Mouse (Mus musculus): ENCODE measurements around the gene Tmem94. TPM values are rescaled to one million over a fixed set of nuclear protein-coding genes. Genes with fewer than 3 reads are reported as not detected.

Tmem94 gene
- total RNA-seq (2014; rRNA removed) (11.0 and 15.0 TPM in 2 replicates), polyA plus RNA-seq (2012; rRNA removed) (41.1 and 41.9 TPM in 2 replicates)

DNA sequence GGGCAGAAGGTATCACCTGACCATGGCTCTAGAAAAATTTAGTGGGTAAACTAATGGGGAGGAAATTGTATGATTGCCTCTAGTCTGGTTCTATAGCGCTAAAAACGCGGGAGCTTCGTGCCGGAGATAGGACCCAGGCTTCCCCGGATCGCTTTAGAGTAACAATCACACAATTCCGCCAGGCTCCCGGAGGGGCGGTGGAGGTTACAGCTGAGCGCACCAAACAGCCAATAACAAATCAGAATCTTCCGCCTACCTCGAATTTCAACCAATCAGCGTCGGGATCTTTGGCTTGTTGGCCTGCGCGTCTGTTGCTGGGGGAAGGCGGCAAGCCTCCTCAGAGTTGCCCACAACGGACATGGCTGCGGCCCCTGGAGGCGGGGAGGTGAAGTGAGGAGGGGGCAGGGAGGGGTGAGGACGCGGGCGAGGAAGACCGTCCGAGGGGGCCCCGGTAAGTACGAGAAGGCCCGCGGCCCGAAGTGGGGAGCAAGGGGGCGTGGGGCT is at the start of gene Tmem94:
Gene Tmem94 (plus strand): TSS at position 331 of the 504 bp plus-strand sequence.
- peak; percentile 90 for DNase-seq (ENCODE audit: extremely low read depth, low read depth, low spot score)
- Histone ChIP-seq H3K36me3 (ENCODE audit: control insufficient read depth, insufficient read depth, low read length) (no peaks in the 10 kb centered on the region), H3K27me3 (ENCODE audit: control insufficient read depth, insufficient read depth, low read length) (no peaks in the 10 kb centered on the region), H3K79me2 (ENCODE audit: control insufficient read depth, insufficient read depth, low read length) (peaks cover 7% of the 10 kb centered on the region; the same call in 1 of the 2 replicates), H3K4me3 (ENCODE audit: insufficient read depth, low read depth, low read length) (peak within 1 kb of the TSS; percentile 82), H3K4me1 (ENCODE audit: control insufficient read depth, insufficient read depth, low read length) (peaks cover 5% of the 10 kb centered on the region), H3K27ac (replicated peaks; ENCODE audit: insufficient read depth, low read depth, low read length) (peak within 1 kb of the TSS; percentile 72), H3K9ac (ENCODE audit: low read depth, low read length) (peak within 1 kb of the TSS; percentile 89)
- WGBS: 1% methylated on average over 32 of the region's 32 CpGs
- TF ChIP-seq POLR2A (IDR thresholded peaks at IDR 0.05; ENCODE audit: extremely low read depth, insufficient read depth, low read length): 0 out of 2 replicates have a peak, but pooled peaks have one; percentile 32
- TF ChIP-seq CTCF (IDR thresholded peaks at IDR 0.05; ENCODE audit: low read depth, low read length): no peak

DNA sequence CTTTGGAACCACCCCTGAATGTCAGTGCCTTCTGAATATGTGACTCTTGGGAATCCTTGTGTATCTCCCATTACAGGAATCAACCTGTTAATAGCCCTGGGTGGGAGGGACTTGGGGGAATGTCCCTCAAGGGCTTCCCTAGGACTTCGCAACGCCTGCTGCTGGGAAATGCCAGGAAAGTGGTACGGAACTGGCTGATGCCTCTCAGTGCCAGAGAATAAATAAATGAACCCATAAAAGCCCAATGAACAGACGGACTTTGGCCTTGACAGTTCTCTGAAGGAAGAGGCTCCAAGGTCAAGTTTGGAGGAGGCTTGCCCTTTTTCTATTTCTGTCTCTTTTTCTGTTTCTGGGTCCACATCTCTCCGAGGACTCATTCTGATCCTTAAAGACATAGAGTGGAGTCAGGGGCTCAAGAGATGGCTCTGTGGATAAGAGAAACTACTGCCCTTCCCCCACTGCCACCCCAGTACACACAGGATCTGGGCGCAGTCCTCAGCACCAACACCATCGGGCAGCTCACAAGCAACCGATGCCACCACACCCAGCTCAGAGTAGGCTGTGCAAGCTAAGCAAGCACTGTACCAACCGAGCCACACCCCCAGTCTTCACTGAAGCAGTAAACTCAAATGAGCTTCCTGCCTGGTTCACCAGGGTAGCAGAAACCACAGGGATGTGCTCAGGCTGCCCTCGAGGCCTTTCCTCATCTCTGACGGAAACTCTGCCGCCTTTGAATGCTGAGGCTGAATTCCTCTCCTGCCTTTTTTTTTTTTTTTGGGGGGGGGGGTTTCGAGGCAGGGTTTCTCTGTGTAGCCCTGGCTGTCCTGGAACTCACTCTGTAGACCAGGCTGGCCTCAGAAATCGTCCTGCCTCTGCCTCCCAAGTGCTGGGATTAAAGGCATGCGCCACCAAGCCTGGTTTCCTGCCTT is 48.6 kb upstream of the Tmem94 start:
- H3K79me2 ChIP-seq (ENCODE audit: control insufficient read depth, insufficient read depth, low read length): no peaks in the 10 kb centered on the region
- no peaks in the 10 kb centered on the region for H3K27me3 ChIP-seq (ENCODE audit: control insufficient read depth, insufficient read depth, low read length)
- DNase-seq (ENCODE audit: extremely low read depth, low read depth, low spot score): no peak
- H3K4me1 ChIP-seq (ENCODE audit: control insufficient read depth, insufficient read depth, low read length): no peaks in the 10 kb centered on the region; the same call in 1 of the 2 replicates
- H3K27ac ChIP-seq (replicated peaks; ENCODE audit: insufficient read depth, low read depth, low read length): no peak overlapping the region
- TF ChIP-seq CTCF (IDR thresholded peaks at IDR 0.05; ENCODE audit: low read depth, low read length) (no peak), POLR2A (IDR thresholded peaks at IDR 0.05; ENCODE audit: extremely low read depth, insufficient read depth, low read length) (no peak)
- H3K4me3 ChIP-seq (ENCODE audit: insufficient read depth, low read depth, low read length): no peak overlapping the region
- no peaks in the 10 kb centered on the region for H3K36me3 ChIP-seq (ENCODE audit: control insufficient read depth, insufficient read depth, low read length)
- 71% methylated on average over 15 of the region's 15 CpGs for WGBS
- H3K9ac ChIP-seq (ENCODE audit: low read depth, low read length): no peak overlapping the region

DNA sequence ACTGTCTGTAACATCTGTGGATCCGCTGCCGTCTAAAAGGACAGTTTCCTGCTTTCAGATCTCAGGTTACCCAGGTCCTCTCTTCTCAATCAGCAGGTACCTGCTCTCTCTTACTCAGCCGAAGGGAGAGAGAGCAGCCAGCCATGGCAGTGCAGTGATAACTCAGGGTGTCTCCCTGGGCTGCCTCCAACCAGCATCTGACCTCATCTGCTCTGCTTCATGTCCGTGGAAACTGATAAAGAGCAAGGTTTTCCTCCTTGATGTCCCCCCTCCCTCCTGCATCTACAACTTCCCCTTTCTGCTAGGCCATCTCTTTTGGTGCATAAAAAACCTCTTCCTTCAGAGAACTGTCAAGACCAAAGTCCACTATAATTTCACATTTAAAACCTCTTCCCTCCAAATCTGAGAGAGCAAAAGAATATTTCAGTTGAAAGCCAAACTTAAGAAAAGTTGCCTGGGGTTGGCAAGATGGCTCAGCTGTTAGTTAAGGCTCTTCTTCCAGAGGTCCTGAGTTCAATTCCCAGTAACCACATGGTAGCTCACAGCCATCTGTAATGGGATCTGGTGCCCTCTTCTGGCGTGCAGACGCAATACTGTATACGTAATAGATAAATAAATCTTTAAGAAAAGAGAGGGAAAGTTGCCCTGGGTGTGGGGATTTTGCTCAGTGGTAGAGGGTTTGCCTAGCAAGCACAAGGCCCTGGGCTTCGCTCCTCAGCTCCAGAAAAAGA is 47.4 kb upstream of the Tmem94 start:
- no peak for DNase-seq (ENCODE audit: extremely low read depth, low read depth, low spot score)
- no peak overlapping the region for H3K9ac ChIP-seq (ENCODE audit: low read depth, low read length)

DNA sequence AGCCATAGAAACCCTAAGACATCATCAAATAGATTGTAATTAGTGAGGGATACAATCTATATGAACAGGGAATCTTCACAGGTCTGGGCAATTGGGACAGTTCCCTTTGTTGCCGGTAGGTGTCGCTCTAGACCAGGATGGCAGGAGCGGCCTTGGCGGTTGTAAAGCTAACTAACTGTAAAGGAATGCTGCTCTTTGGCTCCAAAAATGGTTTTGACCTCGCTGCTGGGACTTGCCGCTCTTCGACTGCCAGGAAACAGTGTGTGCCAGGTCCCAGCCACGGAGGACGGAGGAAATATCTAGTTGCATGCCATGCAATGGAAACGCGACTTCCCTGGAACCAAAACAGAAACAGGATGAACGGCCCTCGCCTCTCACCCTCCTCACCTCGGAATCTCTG is 42.6 kb upstream of the Tmem94 start:
- TF ChIP-seq POLR2A (IDR thresholded peaks at IDR 0.05; ENCODE audit: extremely low read depth, insufficient read depth, low read length) (no peak), CTCF (IDR thresholded peaks at IDR 0.05; ENCODE audit: low read depth, low read length) (peak; percentile 97)
- Histone ChIP-seq H3K79me2 (ENCODE audit: control insufficient read depth, insufficient read depth, low read length) (no peaks in the 10 kb centered on the region), H3K27me3 (ENCODE audit: control insufficient read depth, insufficient read depth, low read length) (no peaks in the 10 kb centered on the region), H3K4me1 (ENCODE audit: control insufficient read depth, insufficient read depth, low read length) (peaks cover 4% of the 10 kb centered on the region; the same call in 1 of the 2 replicates), H3K9ac (ENCODE audit: low read depth, low read length) (peak overlapping the region; percentile 19; the same call in 1 of the 2 replicates), H3K4me3 (ENCODE audit: insufficient read depth, low read depth, low read length) (no peak overlapping the region), H3K36me3 (ENCODE audit: control insufficient read depth, insufficient read depth, low read length) (no peaks in the 10 kb centered on the region), H3K27ac (replicated peaks; ENCODE audit: insufficient read depth, low read depth, low read length) (no peak overlapping the region)
- 3% methylated on average over 14 of the region's 14 CpGs for WGBS
- DNase-seq (ENCODE audit: extremely low read depth, low read depth, low spot score): peak; percentile 86

More for the DNA sequence above, 47.4 kb upstream of the Tmem94 start:
- peaks cover 2% of the 10 kb centered on the region; the same call in 1 of the 2 replicates for H3K4me1 ChIP-seq (ENCODE audit: control insufficient read depth, insufficient read depth, low read length)
- TF ChIP-seq CTCF (IDR thresholded peaks at IDR 0.05; ENCODE audit: low read depth, low read length) (peak; percentile 24; the same call in 1 of the 2 replicates), POLR2A (IDR thresholded peaks at IDR 0.05; ENCODE audit: extremely low read depth, insufficient read depth, low read length) (no peak)
- no peaks in the 10 kb centered on the region for H3K27me3 ChIP-seq (ENCODE audit: control insufficient read depth, insufficient read depth, low read length)
- no peaks in the 10 kb centered on the region for H3K79me2 ChIP-seq (ENCODE audit: control insufficient read depth, insufficient read depth, low read length)
- no peak overlapping the region for H3K27ac ChIP-seq (replicated peaks; ENCODE audit: insufficient read depth, low read depth, low read length)
- H3K36me3 ChIP-seq (ENCODE audit: control insufficient read depth, insufficient read depth, low read length): no peaks in the 10 kb centered on the region
- no peak overlapping the region for H3K4me3 ChIP-seq (ENCODE audit: insufficient read depth, low read depth, low read length)
- 63% methylated on average over 8 of the region's 8 CpGs for WGBS

DNA sequence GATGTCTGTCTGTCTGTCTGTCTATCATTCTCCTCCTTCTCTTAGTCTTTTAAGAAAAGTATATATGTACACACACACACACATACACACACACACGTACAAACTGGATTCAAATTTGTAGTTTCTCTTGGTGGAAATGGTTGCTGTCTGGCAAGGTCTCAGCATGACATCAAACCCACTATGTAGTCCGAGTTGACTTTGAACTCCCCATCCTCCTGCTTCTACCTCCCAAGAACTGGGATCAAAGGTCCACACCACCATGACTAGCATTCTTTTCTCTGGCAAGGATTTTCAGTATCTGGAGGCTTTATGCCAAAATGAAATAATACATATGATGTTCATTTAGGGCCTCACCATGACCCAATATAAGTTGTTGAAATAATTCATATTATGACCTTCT is 42.0 kb upstream of the Tmem94 start:
- no peak for DNase-seq (ENCODE audit: extremely low read depth, low read depth, low spot score)
- 47% methylated on average over 2 of the region's 2 CpGs for WGBS

More for the DNA sequence above, 42.0 kb upstream of the Tmem94 start:
- H3K4me3 ChIP-seq (ENCODE audit: insufficient read depth, low read depth, low read length): no peak overlapping the region
- H3K9ac ChIP-seq (ENCODE audit: low read depth, low read length): no peak overlapping the region
- TF ChIP-seq POLR2A (IDR thresholded peaks at IDR 0.05; ENCODE audit: extremely low read depth, insufficient read depth, low read length): no peak
- TF ChIP-seq CTCF (IDR thresholded peaks at IDR 0.05; ENCODE audit: low read depth, low read length): no peak
- no peak overlapping the region for H3K27ac ChIP-seq (replicated peaks; ENCODE audit: insufficient read depth, low read depth, low read length)
- no peaks in the 10 kb centered on the region for H3K27me3 ChIP-seq (ENCODE audit: control insufficient read depth, insufficient read depth, low read length)
- H3K4me1 ChIP-seq (ENCODE audit: control insufficient read depth, insufficient read depth, low read length): peaks cover 4% of the 10 kb centered on the region; the same call in 1 of the 2 replicates
- no peaks in the 10 kb centered on the region for H3K79me2 ChIP-seq (ENCODE audit: control insufficient read depth, insufficient read depth, low read length)
- H3K36me3 ChIP-seq (ENCODE audit: control insufficient read depth, insufficient read depth, low read length): no peaks in the 10 kb centered on the region
